Mouse (Mus musculus) heart, embryonic 12.5 days (tissue): ENCODE data around the gene Prok1. TPM values are rescaled to one million over a fixed set of nuclear protein-coding genes. Genes with fewer than 3 reads are reported as not detected.

Source experiments
- ATAC-seq: fragments of 200-750 bp; cut with Nextera tagmentation; 2 replicates; pipeline ENCODE4 v1.8.0; 2017; ENCODE audit warnings: moderate TSS enrichment, moderate library complexity; ENCODE audit not compliant: insufficient number of reproducible peaks, low FRiP score
- H3K27ac ChIP-seq: fragments of 300-500 bp; sonication (generic); 2 replicates; pipeline ENCODE4 v1.5.1; 2016; ENCODE audit warnings: mild to moderate bottlenecking, moderate library complexity; ENCODE audit not compliant: poor library complexity, severe bottlenecking
- H3K27me3 ChIP-seq: fragments of 300-500 bp; sonication (generic); replicated peaks from 2 replicates; pipeline ENCODE4 v1.6.1; 2016; ENCODE audit warnings: mild to moderate bottlenecking, moderate library complexity
- H3K36me3 ChIP-seq: fragments of 300-500 bp; sonication (generic); 2 replicates; pipeline ENCODE4 v1.6.1; 2016; ENCODE audit warnings: mild to moderate bottlenecking, moderate library complexity
- H3K4me1 ChIP-seq: fragments of 300-500 bp; sonication (generic); replicated peaks from 2 replicates; pipeline ENCODE4 v1.6.1; 2016; ENCODE audit warnings: mild to moderate bottlenecking
- H3K4me2 ChIP-seq: fragments of 300-500 bp; sonication (generic); 2 replicates; pipeline ENCODE4 v1.6.1; 2016; ENCODE audit warnings: mild to moderate bottlenecking, moderate library complexity
- H3K4me3 ChIP-seq: fragments of 300-500 bp; sonication (generic); 2 replicates; pipeline ENCODE4 v1.5.1; 2016; ENCODE audit warnings: mild to moderate bottlenecking
- H3K9ac ChIP-seq: fragments of 300-500 bp; sonication (generic); 2 replicates; pipeline ENCODE4 v1.6.1; 2016; ENCODE audit warnings: mild to moderate bottlenecking, moderate library complexity
- H3K9me3 ChIP-seq: fragments of 300-500 bp; sonication (generic); replicated peaks from 2 replicates; pipeline ENCODE4 v1.6.1; 2016; ENCODE audit warnings: mild to moderate bottlenecking, moderate library complexity
- WGBS: fragments of 180-500 bp; shearing (Covaris S2); methylation state at CpG from one replicate; pipeline ENCODE4 v1.1.7; 2016; 5-methylcytosine and 5-hydroxymethylcytosine counted together
- polyA plus RNA-seq: library from polyadenylated mRNA; unstranded; fragments of >200 nt; fragmentation: Nextera tagmentation; extraction: Ambion mirVana; gene quantifications from 2 replicates; pipeline ENCODE4 v1.2.1, GENCODE M21; 2016

Prok1 gene
- polyA plus RNA-seq, 1 experiment from 2014 or later = not detected

DNA sequence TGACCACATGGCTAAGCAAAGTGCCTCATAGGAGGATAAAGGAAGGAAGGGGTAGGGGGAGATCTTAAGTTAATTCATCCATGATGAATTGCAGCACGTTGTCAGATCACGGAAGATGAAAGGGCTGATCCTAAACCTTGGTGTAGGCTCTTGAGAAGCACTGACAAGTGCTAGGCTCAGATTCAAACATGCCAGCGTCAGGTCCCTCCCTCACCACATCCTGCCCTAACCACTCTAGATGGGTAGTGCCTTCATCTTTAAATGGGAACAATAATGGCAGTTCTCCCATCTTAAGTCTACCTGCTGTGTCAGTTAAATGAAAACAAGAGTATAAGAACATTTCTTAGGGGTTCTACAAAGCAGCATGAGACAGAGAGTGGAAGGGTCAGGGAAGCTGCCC lies 53.9 kb downstream of the Prok1 start:
- no peaks in the 10 kb centered on the region for H3K9me3 ChIP-seq
- no peaks in the 10 kb centered on the region for H3K4me1 ChIP-seq
- no peak overlapping the region for H3K9ac ChIP-seq
- ATAC-seq = no peak
- H3K36me3 ChIP-seq = no peaks in the 10 kb centered on the region
- 79% methylated on average over 3 of the region's 3 CpGs for WGBS
- H3K4me3 ChIP-seq = no peak overlapping the region
- H3K4me2 ChIP-seq = no peak overlapping the region
- H3K27ac ChIP-seq = no peak overlapping the region
- peaks cover 8% of the 10 kb centered on the region; the same call in 1 of the 2 replicates for H3K27me3 ChIP-seq

DNA sequence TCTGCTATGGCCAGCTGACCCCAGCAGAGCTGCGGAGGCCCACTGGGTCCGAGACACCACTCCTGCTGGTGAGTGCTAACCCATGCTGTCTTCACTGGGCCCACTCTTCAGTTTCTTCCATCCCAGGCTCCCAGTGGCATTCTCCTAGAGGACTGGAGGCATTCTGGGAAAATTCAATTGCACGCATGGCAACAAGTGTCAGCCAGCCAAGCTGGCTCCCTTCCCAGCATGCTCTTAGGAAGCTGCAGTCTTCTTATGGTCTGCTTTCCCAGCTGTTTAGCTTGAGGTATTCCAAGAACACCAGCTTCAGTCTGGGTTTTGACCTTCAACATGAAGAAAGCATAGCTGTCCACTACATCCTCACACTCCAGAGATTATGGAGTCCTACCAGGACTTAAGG lies 56.3 kb downstream of the Prok1 start:
- H3K4me3 ChIP-seq = no peak overlapping the region
- H3K27me3 ChIP-seq = no peaks in the 10 kb centered on the region
- no peak overlapping the region for H3K4me2 ChIP-seq
- H3K27ac ChIP-seq = no peak overlapping the region
- H3K4me1 ChIP-seq = no peaks in the 10 kb centered on the region
- WGBS = 83% methylated on average over 3 of the region's 3 CpGs
- no peaks in the 10 kb centered on the region for H3K9me3 ChIP-seq
- ATAC-seq = no peak
- no peaks in the 10 kb centered on the region for H3K36me3 ChIP-seq
- no peak overlapping the region for H3K9ac ChIP-seq

Other genes starting within 250 kb of the Prok1 start
- gene Kcna3, start 203.5 kb downstream of the Prok1 start, polyA plus RNA-seq = 1.9 and 2.1 TPM in 2 replicates
- 0.03 TPM in 1 of 2 replicates, not detected in the other for gene Kcna2, start 138.6 kb downstream of the Prok1 start, polyA plus RNA-seq
- gene Kcna10, start 56.7 kb downstream of the Prok1 start, polyA plus RNA-seq = not detected in 2 replicates
- gene Cym, start 18.0 kb downstream of the Prok1 start, polyA plus RNA-seq = 0.18 TPM in 1 of 2 replicates, not detected in the other
- not detected in 2 replicates for gene A630076J17Rik, start 9.1 kb downstream of the Prok1 start, polyA plus RNA-seq
- 129 and 137 TPM in 2 replicates for gene Lamtor5, start 39.2 kb upstream of the Prok1 start, polyA plus RNA-seq
- gene Slc16a4, start 51.5 kb upstream of the Prok1 start, polyA plus RNA-seq = 2.6 TPM in 2 replicates
- gene Rbm15, start 94.0 kb upstream of the Prok1 start, polyA plus RNA-seq = 12.8 TPM in 2 replicates
- 0.12 and 0.15 TPM in 2 replicates for gene Kcnc4, start 219.8 kb upstream of the Prok1 start, polyA plus RNA-seq